Mouse (Mus musculus) bone marrow macrophage, adult 2 months (primary cell): Measurements from ENCODE around the gene Spred1.

Experiments
- CTCF ChIP-seq: IDR thresholded peaks from 2 replicates; pipeline ENCODE4 v1.5.1; 2012; ENCODE audit warnings: low read depth, mild to moderate bottlenecking, low read length, moderate library complexity
- POLR2A ChIP-seq: IDR thresholded peaks from 2 replicates; pipeline ENCODE4 v1.6.1; 2012; ENCODE audit warnings: mild to moderate bottlenecking, low read depth, low read length, borderline replicate concordance

DNA sequence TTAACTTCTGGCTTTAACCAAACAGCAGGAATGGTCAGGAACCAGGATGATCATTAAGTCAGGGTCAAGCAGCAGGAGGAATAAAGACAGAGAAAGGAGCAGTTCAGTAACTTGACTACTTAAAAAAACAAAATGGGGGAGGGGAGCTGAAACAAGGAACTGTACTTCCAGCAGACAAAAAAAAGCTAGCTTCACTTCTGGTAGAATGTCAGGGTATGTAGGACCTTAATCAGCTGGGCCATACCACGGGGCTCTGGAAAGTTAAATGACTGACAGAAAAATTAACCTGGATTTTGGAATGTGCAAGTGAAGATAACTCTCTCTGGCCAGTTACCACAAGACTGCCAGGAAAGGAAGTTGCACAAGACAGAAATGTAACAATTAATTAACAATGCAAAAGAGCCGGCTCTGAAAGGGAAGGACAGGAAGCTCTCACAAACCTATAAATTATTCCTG, 28.2 kb upstream of the Spred1 start:
- TF ChIP-seq CTCF, result no peak
- TF ChIP-seq POLR2A, result no peak
